Mouse (Mus musculus) right cerebral cortex, postnatal 4 days (tissue): Measurements from ENCODE around the gene Tm4sf19.
"Not testable (repeated sequence)": the region's sequence is repeated elsewhere in the genome, so short reads cannot be mapped to it uniquely, and the experiment has no call there.

Experiments
- DNase-seq: peaks from one replicate; pipeline ENCODE4 v3.0.0-alpha.2; 2022

Tm4sf19 gene

GRCm38 (mm10) chr16:32431047-32431591 lies 30.8 kb downstream of the Tm4sf19 start:
- no peak for DNase-seq

- DNase-seq, result no peak
These were observed 31.6 kb downstream of the Tm4sf19 start for GRCm38 (mm10) chr16:32431926-32432325.

- DNase-seq, result no peak
These were observed 32.8 kb downstream of the Tm4sf19 start for GRCm38 (mm10) chr16:32433138-32433537.

GRCm38 (mm10) chr16:32434066-32434465 lies 33.8 kb downstream of the Tm4sf19 start:
- DNase-seq, result no peak

- no peak for DNase-seq
These were observed 34.4 kb downstream of the Tm4sf19 start for GRCm38 (mm10) chr16:32434691-32435090.

GRCm38 (mm10) chr16:32436657-32437056 lies 36.4 kb downstream of the Tm4sf19 start:
- no peak for DNase-seq

GRCm38 (mm10) chr16:32437266-32437665 lies 37.0 kb downstream of the Tm4sf19 start:
- DNase-seq, result no peak

- DNase-seq, result no peak
These were observed 41.1 kb downstream of the Tm4sf19 start for GRCm38 (mm10) chr16:32441432-32441831.

GRCm38 (mm10) chr16:32444615-32445014 lies 44.3 kb downstream of the Tm4sf19 start:
- not testable (repeated sequence) for DNase-seq

GRCm38 (mm10) chr16:32445558-32445957 lies 45.3 kb downstream of the Tm4sf19 start:
- DNase-seq, result no peak

GRCm38 (mm10) chr16:32446563-32447138 lies 46.3 kb downstream of the Tm4sf19 start:
- DNase-seq, result no peak

GRCm38 (mm10) chr16:32449665-32450064 lies 49.4 kb downstream of the Tm4sf19 start:
- no peak for DNase-seq

GRCm38 (mm10) chr16:32450133-32450532 lies 49.8 kb downstream of the Tm4sf19 start:
- DNase-seq, result no peak

GRCm38 (mm10) chr16:32453102-32453501 lies 52.8 kb downstream of the Tm4sf19 start:
- DNase-seq, result no peak

GRCm38 (mm10) chr16:32454646-32455045 lies 54.3 kb downstream of the Tm4sf19 start:
- DNase-seq, result no peak

- DNase-seq, result no peak
These were observed 55.8 kb downstream of the Tm4sf19 start for GRCm38 (mm10) chr16:32456086-32456485.

- DNase-seq, result no peak
These were observed 56.5 kb downstream of the Tm4sf19 start for GRCm38 (mm10) chr16:32456761-32457160.
